Mouse (Mus musculus) gastrocnemius, postnatal 14 days (tissue): Measurements from ENCODE around the gene Pimreg. TPM values are rescaled to one million over a fixed set of nuclear protein-coding genes. Genes with fewer than 3 reads are reported as not detected.

Source experiments
- DNase-seq: peaks from one replicate; pipeline ENCODE4 v3.0.0; 2021; ENCODE audit warnings: mixed read lengths
- intact Hi-C: fragments of 180-260 bp; cut with DNase I; formaldehyde crosslinking; loops from one replicate; pipeline ENCODE4 v1.15.1; 2025; ENCODE audit warnings: low total_unique reads
- total RNA-seq, 2 experiments: library from RNA; stranded (reverse); gene quantifications; 2 replicates each; pipeline ENCODE4 v1.2.3; 2021

The Pimreg gene
- total RNA-seq, 2 experiments from 2014 or later, result 3.9 to 5.6 TPM

DNA sequence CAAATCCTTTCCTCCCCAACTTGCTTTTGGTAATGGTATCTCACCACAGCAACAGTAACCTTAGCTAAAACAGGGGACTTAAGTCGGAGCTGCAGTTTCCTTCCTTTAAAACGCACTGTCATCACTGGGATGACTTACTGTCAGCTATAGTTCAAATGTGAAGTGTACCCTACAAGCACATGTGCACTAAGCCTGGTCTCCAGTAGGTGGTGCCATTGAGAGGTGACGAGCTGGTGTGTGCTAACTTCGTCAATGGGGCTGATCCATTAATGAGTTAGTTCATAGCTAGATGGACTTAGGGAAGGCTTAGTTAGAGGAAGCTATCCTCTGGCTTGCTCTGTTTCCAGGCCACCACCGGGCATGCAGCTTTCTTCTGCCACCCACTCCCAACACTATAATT lies 10.8 kb downstream of the Pimreg start:
- intact Hi-C loops, result loop anchor here (10.0 kb wide), 1 partner anchor 132 kb away; no protein-coding TSS in a partner anchor
- DNase-seq, result peak; percentile 73

- intact Hi-C loops, result loop anchor here (10.0 kb wide), 1 partner anchor 130 kb away; no protein-coding TSS in a partner anchor
- no peak for DNase-seq
Measured at GRCm38 (mm10) chr11:72055176-72055575, 13.3 kb downstream of the Pimreg start.

DNA sequence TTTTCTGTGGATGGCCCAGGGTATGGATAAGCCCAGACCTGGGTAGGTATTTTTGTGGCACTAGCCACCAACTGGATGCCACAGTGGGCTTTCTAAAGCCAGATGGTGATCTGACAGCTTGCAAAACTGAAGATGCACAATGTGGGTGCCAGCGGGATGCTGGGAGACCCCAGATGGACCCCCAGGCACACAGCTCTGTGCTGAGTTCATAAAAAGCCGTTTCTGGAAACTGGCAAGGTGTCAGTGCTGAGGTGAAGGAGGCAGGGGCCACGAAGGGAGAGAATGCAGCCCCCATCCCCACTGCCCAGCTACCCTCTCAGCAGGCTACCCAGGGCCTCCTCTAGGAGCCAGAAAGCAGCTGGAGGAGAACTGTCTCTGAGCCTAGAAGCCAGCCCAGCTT lies 15.3 kb downstream of the Pimreg start:
- intact Hi-C loops, result loop anchor here (10.0 kb wide), 1 partner anchor 128 kb away; no protein-coding TSS in a partner anchor
- no peak for DNase-seq

GRCm38 (mm10) chr11:72060416-72060815 lies 18.6 kb downstream of the Pimreg start:
- intact Hi-C loops, result no loop called here
- DNase-seq, result no peak

DNA sequence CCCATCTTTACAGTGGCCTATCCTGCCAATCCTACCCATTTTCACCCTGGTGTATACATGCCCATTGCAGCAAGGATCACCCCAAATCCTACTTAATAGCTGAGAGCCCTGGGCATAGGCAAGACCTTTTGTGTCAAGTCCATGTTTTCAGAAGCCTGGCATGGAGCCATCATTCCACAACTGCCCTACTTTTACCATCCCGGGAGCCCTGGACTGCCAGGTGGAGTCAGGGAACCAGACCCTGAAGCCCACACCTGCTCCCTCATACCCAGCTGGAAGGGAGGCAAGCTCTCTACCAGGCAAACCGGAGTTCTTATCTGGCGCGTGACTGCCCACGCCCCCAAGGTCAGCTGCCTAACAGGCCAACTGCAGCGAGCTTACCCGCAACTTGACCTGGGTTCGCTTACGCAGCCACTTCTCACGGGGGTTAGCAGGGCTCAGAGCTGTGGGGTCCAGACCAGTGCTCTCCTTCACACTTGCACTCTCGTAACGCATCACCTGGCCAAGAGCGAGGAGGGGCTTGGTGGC lies 19.3 kb downstream of the Pimreg start:
- intact Hi-C loops, result no loop called here
- DNase-seq, result no peak

- no peak for DNase-seq
- intact Hi-C loops, result no loop called here
Measured at GRCm38 (mm10) chr11:72064414-72064813, 22.6 kb downstream of the Pimreg start.

DNA sequence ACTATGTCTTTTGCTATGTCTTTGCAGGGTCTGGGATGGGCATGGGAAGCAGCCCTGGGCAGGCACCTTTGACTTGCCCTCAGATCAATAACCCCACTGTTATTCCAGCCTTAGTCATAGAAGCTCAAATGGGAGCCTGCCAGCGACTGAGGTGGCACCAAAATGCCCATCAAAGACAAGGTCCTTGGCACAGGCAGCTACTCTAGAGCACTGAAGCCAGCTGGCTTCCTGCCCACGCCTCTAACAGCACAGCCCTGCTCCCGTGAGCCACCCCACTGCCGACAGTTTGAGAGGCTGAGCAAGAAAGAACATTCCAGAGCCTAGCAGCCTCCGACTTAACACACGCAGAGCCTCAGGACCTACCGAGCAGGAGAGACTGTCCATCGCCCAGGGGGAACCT lies 23.3 kb downstream of the Pimreg start:
- DNase-seq, result no peak

DNA sequence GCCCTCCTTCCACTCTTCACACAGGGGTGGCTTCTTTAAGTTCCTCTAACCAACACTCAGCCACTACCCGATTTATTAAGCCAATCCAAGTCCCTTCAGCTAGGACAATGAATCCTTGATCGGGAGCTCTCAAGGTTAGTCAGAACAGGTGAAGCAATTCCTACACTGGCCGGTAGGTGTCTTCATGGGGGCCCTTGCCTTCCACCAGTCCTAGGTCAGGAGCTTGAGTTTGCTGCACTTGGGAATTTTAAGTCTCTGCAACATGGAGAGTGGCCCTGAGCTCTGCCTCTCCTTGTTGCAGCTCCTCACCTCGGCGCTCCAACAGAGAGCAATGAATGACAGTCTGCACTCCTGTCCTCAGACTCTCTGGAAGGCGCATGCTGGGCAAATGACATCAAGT lies 24.5 kb downstream of the Pimreg start:
- intact Hi-C loops, result no loop called here

More for the DNA sequence above, 23.3 kb downstream of the Pimreg start:
- intact Hi-C loops, result no loop called here

DNA sequence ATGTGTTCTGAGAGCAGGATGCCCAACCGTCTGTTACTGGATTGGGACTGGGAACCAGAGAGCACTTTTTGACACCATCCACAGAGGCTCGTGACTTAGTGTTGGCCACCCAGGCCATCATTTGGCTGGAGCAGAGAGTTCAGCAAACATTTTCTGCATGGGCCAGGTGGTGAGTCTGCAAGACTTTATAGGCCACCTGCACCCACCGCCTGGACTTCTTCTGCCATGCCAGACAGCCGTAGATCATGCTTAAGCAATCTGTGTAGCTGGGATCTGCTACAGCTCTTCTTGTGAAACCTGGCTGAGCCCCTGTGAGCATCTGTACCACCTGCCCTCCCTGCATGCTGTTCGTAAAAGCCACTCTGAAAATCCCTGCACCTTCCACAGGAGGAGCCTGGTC lies 25.5 kb downstream of the Pimreg start:
- no peak for DNase-seq
- intact Hi-C loops, result no loop called here

More for the DNA sequence above, 24.5 kb downstream of the Pimreg start:
- DNase-seq, result no peak

DNA sequence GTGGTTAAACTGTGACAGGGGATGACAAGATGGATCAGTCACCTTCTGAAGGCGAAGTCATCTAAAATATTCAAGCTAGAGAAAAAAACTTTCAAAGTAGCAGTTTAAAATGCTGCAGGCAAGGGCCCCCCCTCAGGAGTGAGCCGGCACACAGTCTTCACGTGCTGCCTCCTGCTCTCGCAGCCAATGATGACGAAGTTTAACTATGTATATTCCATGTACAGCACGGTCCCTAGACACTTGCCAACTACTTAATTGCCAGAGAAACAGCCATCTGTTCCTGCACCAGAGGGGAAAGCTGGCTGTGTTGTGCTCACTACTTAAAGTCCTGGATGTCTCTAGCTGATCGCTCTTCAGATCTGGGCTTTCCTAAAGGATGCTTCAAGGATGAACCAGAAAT lies 26.2 kb downstream of the Pimreg start:
- intact Hi-C loops, result no loop called here
- DNase-seq, result no peak

GRCm38 (mm10) chr11:72070733-72071132 lies 28.9 kb downstream of the Pimreg start:
- no peak for DNase-seq
- intact Hi-C loops, result no loop called here

DNA sequence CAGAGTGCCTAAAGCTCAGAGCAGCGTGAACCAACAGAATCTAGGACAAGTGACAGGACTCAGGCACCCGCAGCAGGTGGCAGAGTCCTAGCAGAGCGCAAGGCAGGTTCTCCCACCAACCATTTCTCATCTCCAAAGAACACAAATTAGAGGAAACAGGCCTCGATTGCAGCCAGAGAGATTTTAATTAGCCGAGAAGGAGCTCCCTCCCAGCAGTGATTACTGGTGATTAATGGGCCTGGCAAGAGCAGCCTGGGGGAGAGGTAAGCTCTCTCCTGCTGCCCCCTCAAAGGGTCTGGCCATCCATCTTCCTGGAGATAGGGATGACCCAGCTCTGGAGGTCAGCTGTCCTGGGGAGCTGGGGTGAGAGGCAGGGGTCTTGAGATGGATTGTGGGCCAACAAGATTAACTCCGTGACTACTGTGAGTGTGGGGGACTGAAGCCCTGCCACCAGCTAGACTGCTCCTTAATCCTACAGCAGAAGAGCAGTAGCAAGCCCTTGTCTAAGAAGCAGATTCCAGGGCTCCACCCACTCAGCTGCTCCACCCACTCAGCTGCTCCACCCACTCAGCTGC lies 30.6 kb downstream of the Pimreg start:
- DNase-seq, result no peak
- intact Hi-C loops, result no loop called here

- intact Hi-C loops, result no loop called here
- no peak for DNase-seq
Measured at GRCm38 (mm10) chr11:72074230-72074629, 32.4 kb downstream of the Pimreg start.

- no peak for DNase-seq
- intact Hi-C loops, result no loop called here
Measured at GRCm38 (mm10) chr11:72078056-72078455, 36.2 kb downstream of the Pimreg start.

DNA sequence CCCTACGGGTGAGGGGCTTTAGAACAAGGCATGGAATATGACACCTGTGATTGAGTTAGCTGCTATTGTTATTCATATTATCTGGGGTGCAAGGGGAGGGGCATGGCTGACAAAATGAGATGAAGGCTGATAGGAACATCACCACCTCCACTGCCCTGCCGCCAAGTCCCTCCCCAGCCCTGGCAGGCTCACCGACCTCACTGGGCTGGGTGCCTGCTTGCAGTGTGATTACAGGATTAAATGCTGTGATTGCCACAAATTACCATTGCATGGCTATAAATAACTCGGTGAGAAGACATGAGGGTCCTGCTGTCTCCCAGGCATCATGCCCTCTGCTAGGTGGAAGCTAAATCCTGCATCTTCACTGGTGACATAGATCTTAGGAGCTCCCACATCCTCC lies 36.8 kb downstream of the Pimreg start:
- intact Hi-C loops, result no loop called here
- DNase-seq, result no peak

DNA sequence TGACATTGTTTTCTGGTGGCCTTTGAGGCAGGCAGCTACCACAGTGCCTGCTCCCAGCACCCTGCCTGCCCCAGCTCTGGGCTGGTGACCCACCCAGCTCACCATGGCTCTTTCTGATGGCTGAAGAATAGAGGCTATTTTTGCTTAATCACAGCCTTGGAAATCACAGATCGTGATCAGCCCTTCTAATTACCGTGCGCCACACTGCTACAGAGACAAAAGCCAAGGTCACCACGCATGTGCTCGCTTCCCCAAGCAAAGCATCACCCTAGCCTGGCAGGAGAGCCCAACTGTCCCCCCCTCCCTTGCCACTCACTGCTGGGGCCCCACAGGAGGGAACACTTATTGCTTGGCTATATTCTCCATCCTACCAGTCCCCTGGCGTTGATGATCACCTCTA lies 38.6 kb downstream of the Pimreg start:
- intact Hi-C loops, result no loop called here
- DNase-seq, result no peak

DNA sequence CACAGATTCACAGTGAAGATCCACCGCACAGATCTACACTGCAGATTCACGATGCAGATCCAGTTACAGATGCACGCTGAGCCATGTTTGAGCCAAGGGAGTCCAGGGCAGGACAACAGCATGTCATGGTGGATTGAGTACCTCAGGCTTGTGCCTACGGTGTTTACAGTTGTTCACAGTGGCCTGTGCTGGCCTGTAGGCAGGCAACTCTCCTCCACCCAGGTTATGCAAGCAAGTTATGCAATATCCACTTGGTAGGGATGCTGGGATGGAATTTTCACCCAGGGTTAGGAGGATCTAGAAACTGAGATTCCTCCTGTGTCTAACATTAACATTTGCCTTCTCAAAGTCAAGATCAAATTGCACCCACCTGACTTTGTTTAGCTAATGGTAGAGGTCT lies 40.8 kb downstream of the Pimreg start:
- intact Hi-C loops, result no loop called here
- no peak for DNase-seq

DNA sequence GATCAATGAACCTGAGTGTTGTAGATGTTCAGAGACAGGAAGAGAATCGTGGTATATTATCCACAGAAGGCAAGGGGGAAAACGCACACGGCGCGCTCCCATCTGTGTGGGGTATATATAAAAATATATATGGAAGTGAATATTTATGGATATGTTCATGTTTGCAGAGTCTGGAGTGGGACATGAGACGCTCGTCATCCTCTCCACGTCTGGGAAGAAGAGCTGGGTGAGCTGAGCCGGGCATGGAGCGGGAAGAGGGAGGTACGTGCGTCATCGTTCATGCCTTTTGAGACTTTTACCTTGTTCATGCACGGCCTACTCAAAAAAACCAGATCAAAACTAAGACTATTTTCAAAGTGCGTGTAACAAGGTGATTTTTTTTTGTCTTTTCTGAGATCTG lies 42.5 kb downstream of the Pimreg start:
- DNase-seq, result no peak
- intact Hi-C loops, result no loop called here

GRCm38 (mm10) chr11:72086251-72087046 lies 44.6 kb downstream of the Pimreg start:
- DNase-seq, result peak; percentile 36
- intact Hi-C loops, result no loop called here

DNA sequence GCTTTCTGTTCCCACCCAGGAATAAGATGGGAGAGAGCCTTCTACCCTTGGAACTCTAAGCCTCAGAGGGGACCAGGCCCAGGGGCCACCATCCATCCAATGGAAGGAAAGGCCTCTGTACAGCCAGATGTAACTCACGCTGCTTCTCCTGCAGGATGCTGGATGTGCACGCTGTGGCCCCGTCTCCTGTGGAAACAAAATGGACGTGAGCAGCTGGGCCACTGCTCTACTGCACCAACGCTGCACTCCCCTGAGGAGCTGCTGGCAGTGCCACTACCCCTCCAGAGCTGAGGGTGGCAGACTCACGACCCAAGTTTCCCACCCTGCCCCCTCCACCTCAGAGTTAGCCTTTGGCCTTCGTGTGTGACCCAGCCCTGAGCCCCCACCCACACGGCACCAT lies 50.6 kb downstream of the Pimreg start:
- no peak for DNase-seq
- intact Hi-C loops, result loop anchor here (5.0 kb wide), 1 partner anchor 40 kb away; no protein-coding TSS in a partner anchor

GRCm38 (mm10) chr11:72094442-72094841 lies 52.6 kb downstream of the Pimreg start:
- DNase-seq, result peak; percentile 31
- intact Hi-C loops, result loop anchor here (5.0 kb wide), 1 partner anchor 38 kb away; no protein-coding TSS in a partner anchor
